Mouse (Mus musculus): Measurements from ENCODE around the gene Ranbp1.
A peak's percentile ranks its signal among the peaks of the same experiment; 100 is the strongest.

Gene Ranbp1

DNA sequence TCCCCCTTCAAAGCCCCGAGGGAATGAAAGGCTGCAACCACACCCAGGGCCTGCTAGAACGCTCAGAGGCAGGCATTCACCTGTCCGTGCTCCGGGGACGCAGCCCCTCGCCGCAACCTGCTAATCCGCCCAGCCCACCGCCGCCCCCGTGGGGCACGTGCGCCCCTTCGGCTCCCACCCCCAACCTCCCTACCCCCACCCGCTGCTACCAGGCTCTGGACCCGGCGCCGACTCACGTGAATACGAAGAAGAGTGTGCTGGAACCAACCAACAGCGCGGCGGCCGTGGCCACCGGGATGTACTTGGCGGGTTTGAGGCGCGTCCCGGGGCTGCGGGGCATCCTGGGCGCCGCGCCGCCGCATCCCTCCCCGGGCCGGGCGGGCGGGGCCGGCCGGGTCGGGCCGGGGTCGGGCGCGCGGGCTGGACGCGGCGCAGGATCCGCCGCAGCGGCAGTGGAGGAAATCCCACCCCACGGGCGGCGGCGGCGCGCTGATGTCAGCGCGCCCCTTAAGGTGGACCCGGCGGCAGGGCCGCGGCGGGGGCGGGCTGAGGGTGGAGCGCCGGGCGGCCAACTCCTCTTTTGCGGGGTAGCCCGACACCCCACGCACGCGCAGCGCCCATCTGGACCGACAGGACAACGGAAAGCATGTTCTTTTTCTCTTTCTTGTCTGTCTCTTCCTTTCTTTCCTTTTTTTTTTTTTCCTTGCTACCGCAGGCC is 13.7 kb downstream of the Ranbp1 start, which contains the start of gene Zdhhc8:
TSS of gene Zdhhc8 (minus strand) at position 466 of the 718 bp plus-strand sequence.
- DNase-seq (ENCODE audit: low spot score in 2 of 2): peak; percentile 75 to 83

GRCm38 (mm10) chr16:18233919-18234670 is 14.4 kb downstream of the Ranbp1 start:
- DNase-seq (ENCODE audit: low spot score in 2 of 2): no peak

- no peak for DNase-seq (ENCODE audit: low spot score in 2 of 2)
These were observed 15.1 kb downstream of the Ranbp1 start for GRCm38 (mm10) chr16:18233451-18233850.

- DNase-seq (ENCODE audit: low spot score in 2 of 2): no peak
These were observed 17.1 kb downstream of the Ranbp1 start for GRCm38 (mm10) chr16:18231451-18231850.

DNA sequence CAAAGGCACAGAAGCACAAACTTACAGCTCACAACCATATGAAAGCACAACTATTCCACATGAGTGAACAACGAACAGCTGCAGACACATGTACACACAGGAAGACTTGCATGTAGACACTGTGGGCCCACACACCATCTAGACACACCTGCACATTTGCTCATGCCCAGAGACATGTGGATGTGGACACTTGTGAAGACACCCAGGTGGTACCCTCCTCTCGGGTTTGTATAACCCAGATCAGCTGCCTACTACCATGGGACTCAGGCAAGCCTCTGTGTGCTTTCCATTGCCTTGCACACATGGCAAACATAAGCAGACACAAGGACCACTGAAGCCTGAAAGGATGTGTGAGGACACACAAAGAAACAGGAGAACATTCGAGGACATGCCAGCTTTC is 17.5 kb downstream of the Ranbp1 start:
- DNase-seq (ENCODE audit: low spot score in 2 of 2): no peak

- no peak for DNase-seq (ENCODE audit: low spot score in 2 of 2)
These were observed 17.9 kb downstream of the Ranbp1 start for GRCm38 (mm10) chr16:18230617-18231016.

DNA sequence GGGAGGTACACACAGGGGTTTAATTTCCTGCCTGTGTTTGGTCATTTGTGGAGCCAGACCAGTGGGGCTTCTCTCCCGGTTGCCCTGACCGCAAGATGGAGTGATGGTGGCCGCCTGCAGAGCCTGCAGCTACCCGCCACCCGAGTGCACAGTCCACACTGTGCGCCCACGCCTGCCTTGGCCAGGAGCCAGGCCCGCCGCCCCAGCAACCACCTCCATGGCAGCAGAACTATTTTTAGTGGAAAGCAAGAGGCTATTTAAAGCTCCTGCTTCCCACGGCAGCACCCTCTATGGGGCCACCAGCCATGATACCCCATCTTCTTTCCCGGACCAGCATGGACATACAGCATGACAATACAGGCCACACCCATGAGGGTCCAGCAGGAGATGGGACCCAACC is 18.9 kb downstream of the Ranbp1 start:
- DNase-seq (ENCODE audit: low spot score in 2 of 2): peak; percentile 90 to 93

GRCm38 (mm10) chr16:18228856-18229255 is 19.7 kb downstream of the Ranbp1 start:
- no peak for DNase-seq (ENCODE audit: low spot score in 2 of 2)

GRCm38 (mm10) chr16:18227897-18228422 is 20.6 kb downstream of the Ranbp1 start:
- no peak for DNase-seq (ENCODE audit: low spot score in 2 of 2)

DNA sequence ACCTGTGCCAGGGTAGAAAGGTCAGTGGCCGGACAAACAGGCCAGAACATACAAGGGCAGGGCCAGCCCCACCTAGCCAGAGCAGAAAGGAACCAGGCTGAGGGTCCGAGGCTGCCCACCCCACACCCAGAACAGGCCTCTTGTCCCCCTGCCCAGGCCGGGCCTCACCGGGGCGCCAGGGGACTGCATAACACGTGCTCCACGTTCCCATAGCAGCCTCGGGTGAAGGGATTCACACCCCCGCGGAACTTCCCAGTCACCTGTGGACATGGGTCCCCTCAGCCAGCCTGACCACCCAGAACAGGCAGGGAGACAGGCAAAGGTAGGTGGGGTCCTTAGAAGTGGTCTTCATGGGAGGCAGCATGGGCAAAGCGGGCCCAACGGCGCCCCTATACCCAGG is 21.3 kb downstream of the Ranbp1 start:
- no peak for DNase-seq (ENCODE audit: low spot score in 2 of 2)

DNA sequence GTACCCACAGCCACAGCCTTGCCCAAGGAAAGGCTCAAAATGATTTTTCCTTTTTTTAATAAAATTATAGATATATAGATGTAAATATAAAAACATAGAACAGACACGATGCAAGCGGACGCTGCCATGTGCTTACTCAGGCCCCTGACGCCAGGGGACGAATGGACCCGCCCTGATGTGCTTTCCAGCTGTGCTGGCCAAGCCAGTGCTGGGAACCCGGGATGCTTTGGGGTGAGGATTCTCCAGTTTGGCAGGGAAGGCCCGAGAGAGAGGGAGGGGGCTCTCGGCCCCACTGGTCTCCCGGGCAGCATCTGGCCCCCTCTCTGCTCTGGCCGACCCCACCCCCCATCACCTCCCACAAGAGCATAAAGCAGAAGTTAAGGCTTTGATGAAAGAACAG is 26.3 kb downstream of the Ranbp1 start:
- DNase-seq (ENCODE audit: low spot score in 2 of 2): no peak

GRCm38 (mm10) chr16:18221543-18221898 is 27.0 kb downstream of the Ranbp1 start:
- no peak for DNase-seq (ENCODE audit: low spot score in 2 of 2)

GRCm38 (mm10) chr16:18220856-18221542 is 27.5 kb downstream of the Ranbp1 start:
- DNase-seq (ENCODE audit: low spot score in 2 of 2): no peak

DNA sequence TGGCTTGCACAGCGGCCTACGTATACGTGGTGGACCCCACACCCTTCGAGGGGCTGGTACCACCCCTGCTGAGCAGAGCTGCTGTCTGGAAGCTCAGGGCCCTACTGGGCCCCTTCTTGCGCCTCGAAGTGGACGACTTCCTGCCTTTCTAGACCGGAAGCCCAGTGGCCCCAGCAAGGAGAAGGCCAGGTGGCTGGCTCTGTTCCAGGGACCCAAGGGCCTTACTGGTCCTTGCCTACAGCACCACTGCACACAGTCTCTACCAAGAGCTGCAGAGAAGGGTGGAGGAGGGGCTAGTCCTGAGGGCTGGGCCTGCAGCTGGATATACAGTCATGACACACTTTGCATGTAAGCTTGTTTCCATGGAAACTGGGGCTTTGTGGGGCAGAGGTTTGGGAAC is 28.5 kb downstream of the Ranbp1 start:
- DNase-seq (ENCODE audit: low spot score in 2 of 2): no peak

DNA sequence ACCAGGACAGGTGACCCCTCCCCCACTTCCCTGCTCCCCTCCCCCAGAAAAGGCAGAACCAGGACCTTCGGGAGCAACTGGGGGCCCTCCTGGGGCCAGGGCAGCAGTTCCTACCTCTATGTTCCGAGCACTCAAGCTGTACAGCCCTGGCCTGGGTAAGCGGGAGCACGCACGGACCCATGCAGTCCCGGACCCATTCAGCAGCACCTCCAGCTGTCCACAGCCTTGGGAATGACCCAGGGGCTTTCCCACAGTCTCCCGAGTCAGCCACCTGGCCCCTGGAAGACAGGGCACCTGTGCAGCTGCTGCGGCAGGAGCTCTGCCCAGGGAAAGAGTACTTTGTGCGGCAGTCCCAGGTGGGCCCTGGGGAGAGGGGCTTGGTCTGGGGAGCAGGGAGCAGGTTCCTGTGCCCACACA is 29.9 kb downstream of the Ranbp1 start:
- DNase-seq (ENCODE audit: low spot score in 2 of 2): no peak

- no peak for DNase-seq (ENCODE audit: low spot score in 2 of 2)
These were observed 31.0 kb downstream of the Ranbp1 start, which contains the start of gene Ccdc188 for GRCm38 (mm10) chr16:18217579-18217978. Gene Ccdc188 (plus strand): TSS chr16:18217879.

GRCm38 (mm10) chr16:18214858-18215257 is 33.7 kb downstream of the Ranbp1 start:
- DNase-seq (ENCODE audit: low spot score in 2 of 2): no peak

DNA sequence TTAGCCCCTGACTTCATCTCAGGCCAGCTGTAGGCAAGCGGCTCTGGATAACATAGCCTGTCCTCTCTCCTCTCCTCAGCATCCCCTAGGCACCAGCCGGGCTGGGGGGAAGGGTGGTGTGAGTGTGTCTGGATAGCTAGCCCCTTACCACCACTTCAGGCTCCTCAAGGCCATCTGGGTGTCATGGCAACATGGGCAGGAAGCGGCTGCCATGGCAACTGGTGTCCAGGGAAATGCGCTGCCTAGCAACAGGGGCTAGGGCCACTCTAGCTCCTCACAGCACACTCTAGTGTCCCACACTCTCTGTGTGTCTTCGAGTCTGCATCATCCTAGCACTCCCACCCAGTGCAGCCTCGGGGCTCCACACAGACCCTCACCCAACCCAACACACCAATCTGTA is 34.8 kb downstream of the Ranbp1 start:
- DNase-seq (ENCODE audit: low spot score in 2 of 2): peak; percentile 71 to 80

DNA sequence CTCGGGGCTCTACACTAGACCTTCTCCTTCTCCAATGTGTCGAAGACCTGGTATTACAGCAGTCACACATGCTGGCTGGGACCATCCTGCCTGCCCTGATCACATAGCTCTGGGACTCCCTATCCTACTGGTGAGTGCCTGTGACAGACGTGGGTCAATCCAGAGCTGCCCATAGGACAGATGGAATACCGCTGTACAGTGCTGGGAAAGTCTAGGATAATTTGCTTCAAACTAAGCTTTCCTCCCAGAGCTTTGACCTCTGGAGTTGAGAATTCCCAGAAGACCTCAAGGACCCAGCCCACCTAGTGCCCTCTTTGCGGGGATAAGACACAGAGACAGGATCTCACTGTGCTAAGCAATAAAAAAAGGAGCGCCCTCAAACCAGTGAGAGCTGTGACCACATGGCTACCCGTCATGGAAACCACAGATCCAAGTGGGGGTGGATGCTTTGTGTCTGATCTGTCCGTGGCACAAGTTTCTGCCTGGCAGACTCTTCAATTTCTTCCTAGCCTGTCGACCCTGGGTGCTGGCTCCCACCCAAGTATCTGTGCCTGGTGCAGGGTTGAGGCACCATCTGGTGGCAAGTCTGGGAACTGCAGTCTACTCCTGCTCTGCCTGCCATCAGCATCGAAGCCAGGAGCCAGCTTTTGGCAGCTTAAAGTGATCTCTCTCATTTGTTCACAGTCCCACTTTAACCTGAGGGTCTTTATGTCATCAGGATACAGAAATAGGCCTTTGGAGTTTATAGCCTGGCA is 36.9 kb downstream of the Ranbp1 start:
- DNase-seq (ENCODE audit: low spot score in 2 of 2): peak; percentile 95 to 96

GRCm38 (mm10) chr16:18210701-18211416 is 37.7 kb downstream of the Ranbp1 start:
- peak; percentile 86 for DNase-seq (ENCODE audit: low spot score in 2 of 2)
